Mouse (Mus musculus): ENCODE results near the gene Rbfox3. TPM values are rescaled to one million over a fixed set of nuclear protein-coding genes. Genes with fewer than 3 reads are reported as not detected.

Gene Rbfox3
- polyA plus RNA-seq, 1 experiment from 2014 or later = 1.2 TPM

- no peak for TF ChIP-seq CTCF (IDR thresholded peaks at IDR 0.05; ENCODE audit: low read depth)
- WGBS = 70% methylated on average over 1 of the region's 1 CpGs
- H3K4me2 ChIP-seq (replicated peaks; ENCODE audit: low read depth) = no peak overlapping the region
These were observed 153.9 kb downstream of the Rbfox3 start for GRCm38 (mm10) chr11:118757488-118757887.

GRCm38 (mm10) chr11:118755003-118755402 is 156.4 kb downstream of the Rbfox3 start:
- TF ChIP-seq CTCF (IDR thresholded peaks at IDR 0.05; ENCODE audit: low read depth) = no peak
- Histone ChIP-seq H3K4me1 (replicated peaks; ENCODE audit: control insufficient read depth, insufficient read depth, low read length) (no peaks in the 10 kb centered on the region), H3K4me3 (ENCODE audit: low read depth, low read length) (no peak overlapping the region), H3K27ac (ENCODE audit: low read depth, low read length) (no peak overlapping the region), H3K9me3 (ENCODE audit: control insufficient read depth) (no peaks in the 10 kb centered on the region), H3K4me2 (replicated peaks; ENCODE audit: low read depth) (no peak overlapping the region), H3K27me3 (replicated peaks; ENCODE audit: control insufficient read depth, insufficient read depth, low read length) (no peaks in the 10 kb centered on the region), H3K36me3 (ENCODE audit: control insufficient read depth, insufficient read depth) (no peaks in the 10 kb centered on the region), H3K9ac (ENCODE audit: low read depth, low read length) (no peak overlapping the region)
- WGBS = 72% methylated on average over 17 of the region's 17 CpGs
- no peak for ATAC-seq

More at GRCm38 (mm10) chr11:118757488-118757887, 153.9 kb downstream of the Rbfox3 start:
- Histone ChIP-seq H3K9me3 (ENCODE audit: control insufficient read depth) (no peaks in the 10 kb centered on the region), H3K36me3 (ENCODE audit: control insufficient read depth, insufficient read depth) (no peaks in the 10 kb centered on the region), H3K27ac (ENCODE audit: low read depth, low read length) (no peak overlapping the region), H3K27me3 (replicated peaks; ENCODE audit: control insufficient read depth, insufficient read depth, low read length) (no peaks in the 10 kb centered on the region), H3K4me1 (replicated peaks; ENCODE audit: control insufficient read depth, insufficient read depth, low read length) (no peaks in the 10 kb centered on the region), H3K9ac (ENCODE audit: low read depth, low read length) (no peak overlapping the region), H3K4me3 (ENCODE audit: low read depth, low read length) (no peak overlapping the region)
- ATAC-seq = no peak

GRCm38 (mm10) chr11:118754535-118754934 is 156.9 kb downstream of the Rbfox3 start:
- Histone ChIP-seq H3K4me3 (ENCODE audit: low read depth, low read length) (no peak overlapping the region), H3K36me3 (ENCODE audit: control insufficient read depth, insufficient read depth) (no peaks in the 10 kb centered on the region), H3K4me1 (replicated peaks; ENCODE audit: control insufficient read depth, insufficient read depth, low read length) (no peaks in the 10 kb centered on the region), H3K27ac (ENCODE audit: low read depth, low read length) (no peak overlapping the region), H3K9me3 (ENCODE audit: control insufficient read depth) (no peaks in the 10 kb centered on the region), H3K9ac (ENCODE audit: low read depth, low read length) (no peak overlapping the region), H3K4me2 (replicated peaks; ENCODE audit: low read depth) (no peak overlapping the region), H3K27me3 (replicated peaks; ENCODE audit: control insufficient read depth, insufficient read depth, low read length) (no peaks in the 10 kb centered on the region)
- TF ChIP-seq CTCF (IDR thresholded peaks at IDR 0.05; ENCODE audit: low read depth) = no peak
- no peak for ATAC-seq
- 52% methylated on average over 4 of the region's 4 CpGs for WGBS

- no peak overlapping the region for H3K4me3 ChIP-seq (ENCODE audit: low read depth, low read length)
- ATAC-seq = no peak
- WGBS = 51% methylated on average over 7 of the region's 7 CpGs
- H3K9ac ChIP-seq (ENCODE audit: low read depth, low read length) = no peak overlapping the region
- no peaks in the 10 kb centered on the region for H3K9me3 ChIP-seq (ENCODE audit: control insufficient read depth)
- no peaks in the 10 kb centered on the region for H3K36me3 ChIP-seq (ENCODE audit: control insufficient read depth, insufficient read depth)
- no peaks in the 10 kb centered on the region for H3K4me1 ChIP-seq (replicated peaks; ENCODE audit: control insufficient read depth, insufficient read depth, low read length)
- TF ChIP-seq CTCF (IDR thresholded peaks at IDR 0.05; ENCODE audit: low read depth) = no peak
- no peak overlapping the region for H3K4me2 ChIP-seq (replicated peaks; ENCODE audit: low read depth)
- H3K27ac ChIP-seq (ENCODE audit: low read depth, low read length) = no peak overlapping the region
- no peaks in the 10 kb centered on the region for H3K27me3 ChIP-seq (replicated peaks; ENCODE audit: control insufficient read depth, insufficient read depth, low read length)
These were observed 159.3 kb downstream of the Rbfox3 start for GRCm38 (mm10) chr11:118751879-118752616.

GRCm38 (mm10) chr11:118750745-118751330 is 160.6 kb downstream of the Rbfox3 start:
- H3K36me3 ChIP-seq (ENCODE audit: control insufficient read depth, insufficient read depth) = no peaks in the 10 kb centered on the region
- TF ChIP-seq CTCF (IDR thresholded peaks at IDR 0.05; ENCODE audit: low read depth) = no peak
- no peak overlapping the region for H3K27ac ChIP-seq (ENCODE audit: low read depth, low read length)
- no peak overlapping the region for H3K4me3 ChIP-seq (ENCODE audit: low read depth, low read length)
- no peak for ATAC-seq
- no peaks in the 10 kb centered on the region for H3K9me3 ChIP-seq (ENCODE audit: control insufficient read depth)
- no peak overlapping the region for H3K4me2 ChIP-seq (replicated peaks; ENCODE audit: low read depth)
- no peaks in the 10 kb centered on the region for H3K27me3 ChIP-seq (replicated peaks; ENCODE audit: control insufficient read depth, insufficient read depth, low read length)
- 76% methylated on average over 11 of the region's 11 CpGs for WGBS
- no peaks in the 10 kb centered on the region for H3K4me1 ChIP-seq (replicated peaks; ENCODE audit: control insufficient read depth, insufficient read depth, low read length)
- no peak overlapping the region for H3K9ac ChIP-seq (ENCODE audit: low read depth, low read length)

- 0 out of 2 replicates have a peak, but pooled peaks cover 4% of the 10 kb centered on the region for H3K4me1 ChIP-seq (replicated peaks; ENCODE audit: control insufficient read depth, insufficient read depth, low read length)
- no peak overlapping the region for H3K9ac ChIP-seq (ENCODE audit: low read depth, low read length)
- H3K9me3 ChIP-seq (ENCODE audit: control insufficient read depth) = no peaks in the 10 kb centered on the region
- 74% methylated on average over 1 of the region's 1 CpGs for WGBS
- H3K36me3 ChIP-seq (ENCODE audit: control insufficient read depth, insufficient read depth) = no peaks in the 10 kb centered on the region
- H3K27ac ChIP-seq (ENCODE audit: low read depth, low read length) = no peak overlapping the region
- ATAC-seq = no peak
- H3K27me3 ChIP-seq (replicated peaks; ENCODE audit: control insufficient read depth, insufficient read depth, low read length) = peaks cover 7% of the 10 kb centered on the region
- no peak overlapping the region for H3K4me3 ChIP-seq (ENCODE audit: low read depth, low read length)
- TF ChIP-seq CTCF (IDR thresholded peaks at IDR 0.05; ENCODE audit: low read depth) = no peak
- H3K4me2 ChIP-seq (replicated peaks; ENCODE audit: low read depth) = no peak overlapping the region
These were observed 161.9 kb downstream of the Rbfox3 start for GRCm38 (mm10) chr11:118749541-118749940.

Data from intestine, postnatal 0 days (tissue).